ENCODE assay signal across 17 mouse cellular contexts in the genomic region with DNA sequence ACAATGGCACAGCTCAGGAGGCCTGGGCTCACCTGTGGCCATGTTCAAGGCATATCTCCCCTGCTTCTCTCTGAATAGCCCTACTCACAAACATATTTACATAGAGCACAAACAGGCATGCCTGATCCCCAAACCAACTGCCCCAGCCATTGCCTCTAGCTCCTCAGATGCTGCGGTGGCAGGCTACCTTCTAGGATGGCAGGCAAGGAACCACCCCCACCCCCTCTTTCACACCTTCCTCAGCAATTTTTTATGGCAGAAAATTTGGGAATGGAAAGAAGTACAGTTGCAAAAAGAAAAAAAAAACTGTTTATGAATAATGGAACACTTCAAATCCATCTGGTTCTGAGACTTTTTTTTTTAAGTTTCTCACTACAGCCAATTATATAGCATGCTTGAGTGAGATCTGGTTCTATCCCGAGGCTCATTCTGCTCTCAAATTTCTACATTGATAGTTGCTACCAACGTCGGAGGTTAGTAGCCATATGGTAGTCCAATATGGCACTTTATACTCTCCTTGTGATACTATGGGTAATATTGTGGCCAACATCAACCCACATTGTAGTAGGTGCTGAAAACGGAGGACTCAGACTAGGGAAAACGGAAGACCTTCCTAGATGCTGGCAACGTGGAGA.
"Had no signal": no experiment of that assay in that cellular context is flagged by ENCODE, and none has a peak within 500 bp of the region (broad histone marks: within the 10 kb centered on the region; RNA-seq: fewer than 3 reads in every experiment).

No protein-coding gene starts in this region.

- H3K36me3 ChIP-seq: limb, embryonic 10.5 days; liver, embryonic 12.5 days; midbrain, embryonic 10.5 days; neural tube, embryonic 15.5 days had no signal

- ATAC-seq: liver, embryonic 12.5 days had no signal

- H3K4me1 ChIP-seq: liver, embryonic 12.5 days; midbrain, embryonic 10.5 days; neural tube, embryonic 15.5 days had no signal

- H3K27ac ChIP-seq: layer of hippocampus, adult 2 months; left cerebral cortex, adult 2 months; limb, embryonic 10.5 days; liver, embryonic 12.5 days; midbrain, embryonic 10.5 days; neural tube, embryonic 15.5 days had no signal

- H3K27me3 ChIP-seq: liver, embryonic 12.5 days; neural tube, embryonic 15.5 days had no signal

- H3K9me3 ChIP-seq: limb, embryonic 10.5 days; liver, embryonic 12.5 days; midbrain, embryonic 10.5 days; neural tube, embryonic 15.5 days had no signal

- DNase-seq: kidney, postnatal 10 days; kidney, postnatal 4 days; lung, embryonic 14.5 days; lung, postnatal 10 days; lung, postnatal 4 days; midbrain, embryonic 14.5 days; right cerebral cortex, postnatal 4 days; spleen, adult 18-20 months; thymus, adult 2 months; thymus, postnatal 25 days had no signal

- H3K4me3 ChIP-seq: layer of hippocampus, adult 2 months; left cerebral cortex, adult 2 months; limb, embryonic 10.5 days; liver, embryonic 12.5 days; midbrain, embryonic 10.5 days; myocyte; neural tube, embryonic 15.5 days had no signal

- H3K4me2 ChIP-seq: liver, embryonic 12.5 days; lung, embryonic 14.5 days; neural tube, embryonic 15.5 days had no signal

- H3K9ac ChIP-seq: liver, embryonic 12.5 days; lung, embryonic 14.5 days; neural tube, embryonic 15.5 days had no signal
